Mouse (Mus musculus): ENCODE data around the gene Robo2.

GRCm38 (mm10) chr16:74427071-74427470 is 15.4 kb upstream of the Robo2 start:
- no peak for TF ChIP-seq CTCF (IDR thresholded peaks at IDR 0.05; ENCODE audit: borderline replicate concordance, extremely low read depth, insufficient read depth, insufficient read length)
- no peak for TF ChIP-seq POLR2A (IDR thresholded peaks at IDR 0.05; ENCODE audit: borderline replicate concordance, extremely low read depth, insufficient read depth, insufficient read length, poor library complexity, severe bottlenecking)

All from brain, embryonic 14.5 days (tissue).